Mouse (Mus musculus): ENCODE results near the gene Fen1. TPM values are rescaled to one million over a fixed set of nuclear protein-coding genes. Genes with fewer than 3 reads are reported as not detected.

The Fen1 gene
- polyA plus RNA-seq, 1 experiment from 2014 or later: 95.6 TPM

DNA sequence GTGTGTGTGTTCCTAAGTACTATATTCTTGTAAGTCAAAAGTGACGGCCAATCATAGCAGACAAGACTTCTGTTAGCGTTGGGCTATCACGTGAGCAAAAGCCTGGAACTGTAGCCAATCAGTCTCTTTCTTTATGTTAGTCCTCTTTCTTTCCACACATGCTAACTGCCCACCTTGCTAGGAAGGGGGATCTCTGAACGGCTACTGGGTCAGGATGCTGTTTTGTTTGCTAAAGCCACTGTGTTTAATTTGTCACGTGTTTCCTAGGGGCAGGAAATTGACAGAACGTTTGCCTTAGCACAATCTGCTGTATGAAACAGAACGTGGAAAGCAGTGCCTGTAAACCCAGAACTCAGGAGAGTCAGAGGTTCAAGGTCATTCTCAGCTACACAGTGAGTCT lies 21.8 kb downstream of the Fen1 start:
- no peaks in the 10 kb centered on the region for H3K27me3 ChIP-seq (replicated peaks; ENCODE audit: control insufficient read depth, insufficient read depth, low read length)
- WGBS: 31% methylated on average over 7 of the region's 7 CpGs
- H3K27ac ChIP-seq (ENCODE audit: low read depth): peak overlapping the region; percentile 94; the same call in 1 of the 2 replicates
- H3K4me2 ChIP-seq (ENCODE audit: low read length): peak overlapping the region; percentile 69
- peak overlapping the region; percentile 86 for H3K4me3 ChIP-seq (ENCODE audit: low read depth, low read length)
- no peak for DNase-seq (ENCODE audit: low spot score)
- ATAC-seq (replicated peaks; ENCODE audit: low FRiP score, low TSS enrichment, low read depth): no peak
- H3K36me3 ChIP-seq (ENCODE audit: control insufficient read depth, insufficient read depth, low read length): peaks cover 24% of the 10 kb centered on the region
- H3K9me3 ChIP-seq (ENCODE audit: control insufficient read depth, low read length): no peaks in the 10 kb centered on the region
- H3K9ac ChIP-seq (ENCODE audit: low read length): no peak overlapping the region
- H3K4me1 ChIP-seq (replicated peaks; ENCODE audit: control insufficient read depth, insufficient read depth, low read length): peaks cover 11% of the 10 kb centered on the region

DNA sequence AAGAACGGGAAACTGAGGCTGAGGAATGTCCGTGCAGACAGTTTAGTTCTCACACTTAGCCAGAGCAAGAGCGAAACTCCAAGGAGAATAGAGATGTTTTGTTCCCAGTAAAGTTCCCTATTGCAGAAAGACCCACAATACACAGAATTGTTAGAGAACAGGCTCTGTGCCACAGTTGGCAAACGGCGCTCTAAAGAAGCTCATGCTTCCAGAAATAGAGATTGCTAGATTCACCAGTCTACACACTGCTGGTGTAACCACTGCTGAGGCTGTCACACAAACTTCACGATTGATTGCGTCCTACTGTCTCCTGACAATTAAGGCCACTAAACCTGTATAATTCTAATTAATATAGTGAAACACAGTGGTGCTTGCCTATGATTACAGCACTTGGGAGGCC lies 22.7 kb downstream of the Fen1 start:
- Histone ChIP-seq H3K27ac (ENCODE audit: low read depth) (no peak overlapping the region), H3K36me3 (ENCODE audit: control insufficient read depth, insufficient read depth, low read length) (peaks cover 15% of the 10 kb centered on the region), H3K9ac (ENCODE audit: low read length) (no peak overlapping the region), H3K4me3 (ENCODE audit: low read depth, low read length) (no peak overlapping the region), H3K27me3 (replicated peaks; ENCODE audit: control insufficient read depth, insufficient read depth, low read length) (no peaks in the 10 kb centered on the region), H3K4me1 (replicated peaks; ENCODE audit: control insufficient read depth, insufficient read depth, low read length) (peaks cover 11% of the 10 kb centered on the region), H3K9me3 (ENCODE audit: control insufficient read depth, low read length) (no peaks in the 10 kb centered on the region), H3K4me2 (ENCODE audit: low read length) (no peak overlapping the region)
- ATAC-seq (replicated peaks; ENCODE audit: low FRiP score, low TSS enrichment, low read depth) (no peak), DNase-seq (ENCODE audit: low spot score) (no peak)
- 91% methylated on average over 7 of the region's 7 CpGs for WGBS

- Histone ChIP-seq H3K27me3 (replicated peaks; ENCODE audit: control insufficient read depth, insufficient read depth, low read length) (no peaks in the 10 kb centered on the region), H3K4me2 (ENCODE audit: low read length) (no peak overlapping the region), H3K9me3 (ENCODE audit: control insufficient read depth, low read length) (no peaks in the 10 kb centered on the region), H3K9ac (ENCODE audit: low read length) (no peak overlapping the region), H3K4me1 (replicated peaks; ENCODE audit: control insufficient read depth, insufficient read depth, low read length) (no peaks in the 10 kb centered on the region), H3K36me3 (ENCODE audit: control insufficient read depth, insufficient read depth, low read length) (no peaks in the 10 kb centered on the region), H3K27ac (ENCODE audit: low read depth) (no peak overlapping the region), H3K4me3 (ENCODE audit: low read depth, low read length) (no peak overlapping the region)
- 44% methylated on average over 7 of the region's 7 CpGs for WGBS
- no peak for DNase-seq (ENCODE audit: low spot score)
- no peak for ATAC-seq (replicated peaks; ENCODE audit: low FRiP score, low TSS enrichment, low read depth)
Measured at GRCm38 (mm10) chr19:10176941-10177372, 27.0 kb downstream of the Fen1 start.

DNA sequence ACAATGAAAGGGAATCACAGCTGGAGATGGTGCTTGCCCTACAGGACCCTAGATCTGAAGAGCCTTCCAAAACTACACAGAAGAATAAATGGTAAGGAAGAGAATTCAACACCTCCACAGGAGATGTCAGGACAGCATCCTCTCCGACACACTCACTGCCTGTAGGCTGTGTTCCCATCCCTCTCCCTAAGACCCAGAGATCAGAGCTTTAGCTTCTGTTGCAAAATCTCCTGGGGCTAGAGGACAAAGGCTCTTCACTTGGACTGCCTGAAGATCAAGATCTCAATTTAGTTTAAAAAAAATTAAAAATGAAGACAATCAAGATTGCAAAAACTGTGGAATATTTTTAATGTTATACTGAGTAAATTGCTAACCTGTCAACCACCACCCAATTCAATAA lies 27.5 kb downstream of the Fen1 start:
- Histone ChIP-seq H3K4me1 (replicated peaks; ENCODE audit: control insufficient read depth, insufficient read depth, low read length) (no peaks in the 10 kb centered on the region), H3K9me3 (ENCODE audit: control insufficient read depth, low read length) (no peaks in the 10 kb centered on the region), H3K4me3 (ENCODE audit: low read depth, low read length) (no peak overlapping the region), H3K27me3 (replicated peaks; ENCODE audit: control insufficient read depth, insufficient read depth, low read length) (no peaks in the 10 kb centered on the region), H3K36me3 (ENCODE audit: control insufficient read depth, insufficient read depth, low read length) (no peaks in the 10 kb centered on the region), H3K9ac (ENCODE audit: low read length) (no peak overlapping the region), H3K27ac (ENCODE audit: low read depth) (no peak overlapping the region), H3K4me2 (ENCODE audit: low read length) (no peak overlapping the region)
- DNase-seq (ENCODE audit: low spot score) (peak; percentile 33), ATAC-seq (replicated peaks; ENCODE audit: low FRiP score, low TSS enrichment, low read depth) (no peak)
- WGBS: 79% methylated on average over 1 of the region's 1 CpGs

DNA sequence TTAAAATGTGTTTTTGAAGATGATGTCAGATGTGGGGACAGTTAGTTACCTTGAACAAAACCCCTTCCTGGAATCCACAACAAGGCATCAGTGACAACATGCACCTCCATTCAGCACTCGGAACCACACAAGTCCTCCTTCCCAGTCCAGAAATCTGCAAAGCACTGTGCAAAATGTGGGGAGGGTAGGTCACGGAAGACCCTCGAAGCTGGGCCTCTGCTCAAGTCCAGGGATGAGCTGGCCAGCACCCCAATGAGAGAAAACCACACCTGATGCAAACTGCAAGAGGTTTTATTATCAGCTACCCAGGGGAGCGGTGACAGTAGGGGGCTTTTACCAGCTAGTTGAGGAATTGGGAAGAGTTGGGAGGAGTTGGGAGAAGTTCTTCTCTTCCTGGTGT lies 29.0 kb downstream of the Fen1 start:
- Histone ChIP-seq H3K4me3 (ENCODE audit: low read depth, low read length) (no peak overlapping the region), H3K4me2 (ENCODE audit: low read length) (no peak overlapping the region), H3K27me3 (replicated peaks; ENCODE audit: control insufficient read depth, insufficient read depth, low read length) (no peaks in the 10 kb centered on the region), H3K36me3 (ENCODE audit: control insufficient read depth, insufficient read depth, low read length) (no peaks in the 10 kb centered on the region), H3K9me3 (ENCODE audit: control insufficient read depth, low read length) (no peaks in the 10 kb centered on the region), H3K9ac (ENCODE audit: low read length) (no peak overlapping the region), H3K27ac (ENCODE audit: low read depth) (no peak overlapping the region), H3K4me1 (replicated peaks; ENCODE audit: control insufficient read depth, insufficient read depth, low read length) (no peaks in the 10 kb centered on the region)
- WGBS: 66% methylated on average over 4 of the region's 4 CpGs
- ATAC-seq (replicated peaks; ENCODE audit: low FRiP score, low TSS enrichment, low read depth) (no peak), DNase-seq (ENCODE audit: low spot score) (no peak)

DNA sequence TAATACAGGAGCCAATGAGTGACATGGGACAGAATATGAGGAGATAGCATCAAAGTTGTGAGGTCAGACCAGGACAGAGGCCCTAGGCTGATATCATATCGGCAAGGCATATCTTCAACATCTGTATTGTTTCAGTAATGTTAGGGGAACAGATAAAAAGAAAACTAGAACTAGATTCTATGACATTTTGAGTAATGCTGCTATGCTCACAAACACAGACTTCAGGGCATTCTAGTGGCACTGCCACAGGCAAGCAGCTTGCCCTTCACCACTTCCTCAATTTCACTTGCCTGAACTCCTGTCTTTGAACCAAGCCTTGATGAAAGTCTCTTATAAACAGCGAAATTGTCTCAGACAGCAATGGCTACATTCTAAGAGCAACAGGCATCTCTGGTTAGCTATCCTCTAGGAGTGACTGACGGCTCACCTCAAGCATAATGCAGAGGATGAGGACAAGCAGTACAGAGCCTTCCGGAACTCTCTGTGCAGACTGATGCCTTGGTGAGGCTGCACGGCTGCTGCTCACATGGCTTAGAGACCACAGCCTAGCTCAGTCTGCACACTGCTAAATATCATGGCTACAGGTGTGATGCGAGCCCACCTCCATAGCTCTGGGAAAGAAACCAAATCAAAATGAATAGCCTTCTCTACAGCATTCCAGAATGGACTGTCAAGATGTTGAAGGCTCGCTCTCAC lies 30.0 kb downstream of the Fen1 start:
- H3K27me3 ChIP-seq (replicated peaks; ENCODE audit: control insufficient read depth, insufficient read depth, low read length): no peaks in the 10 kb centered on the region
- no peak for ATAC-seq (replicated peaks; ENCODE audit: low FRiP score, low TSS enrichment, low read depth)
- H3K36me3 ChIP-seq (ENCODE audit: control insufficient read depth, insufficient read depth, low read length): no peaks in the 10 kb centered on the region
- H3K27ac ChIP-seq (ENCODE audit: low read depth): no peak overlapping the region
- DNase-seq (ENCODE audit: low spot score): peak; percentile 15
- no peak overlapping the region for H3K9ac ChIP-seq (ENCODE audit: low read length)
- H3K9me3 ChIP-seq (ENCODE audit: control insufficient read depth, low read length): no peaks in the 10 kb centered on the region
- H3K4me3 ChIP-seq (ENCODE audit: low read depth, low read length): no peak overlapping the region
- H3K4me2 ChIP-seq (ENCODE audit: low read length): no peak overlapping the region
- H3K4me1 ChIP-seq (replicated peaks; ENCODE audit: control insufficient read depth, insufficient read depth, low read length): no peaks in the 10 kb centered on the region
- WGBS: 87% methylated on average over 7 of the region's 7 CpGs

GRCm38 (mm10) chr19:10173116-10173718 lies 30.8 kb downstream of the Fen1 start:
- Histone ChIP-seq H3K4me2 (ENCODE audit: low read length) (no peak overlapping the region), H3K36me3 (ENCODE audit: control insufficient read depth, insufficient read depth, low read length) (no peaks in the 10 kb centered on the region), H3K4me3 (ENCODE audit: low read depth, low read length) (no peak overlapping the region), H3K27ac (ENCODE audit: low read depth) (no peak overlapping the region), H3K9ac (ENCODE audit: low read length) (no peak overlapping the region), H3K27me3 (replicated peaks; ENCODE audit: control insufficient read depth, insufficient read depth, low read length) (no peaks in the 10 kb centered on the region), H3K9me3 (ENCODE audit: control insufficient read depth, low read length) (no peaks in the 10 kb centered on the region), H3K4me1 (replicated peaks; ENCODE audit: control insufficient read depth, insufficient read depth, low read length) (no peaks in the 10 kb centered on the region)
- DNase-seq (ENCODE audit: low spot score) (peak; percentile 45), ATAC-seq (replicated peaks; ENCODE audit: low FRiP score, low TSS enrichment, low read depth) (no peak)
- WGBS: 79% methylated on average over 5 of the region's 5 CpGs

DNA sequence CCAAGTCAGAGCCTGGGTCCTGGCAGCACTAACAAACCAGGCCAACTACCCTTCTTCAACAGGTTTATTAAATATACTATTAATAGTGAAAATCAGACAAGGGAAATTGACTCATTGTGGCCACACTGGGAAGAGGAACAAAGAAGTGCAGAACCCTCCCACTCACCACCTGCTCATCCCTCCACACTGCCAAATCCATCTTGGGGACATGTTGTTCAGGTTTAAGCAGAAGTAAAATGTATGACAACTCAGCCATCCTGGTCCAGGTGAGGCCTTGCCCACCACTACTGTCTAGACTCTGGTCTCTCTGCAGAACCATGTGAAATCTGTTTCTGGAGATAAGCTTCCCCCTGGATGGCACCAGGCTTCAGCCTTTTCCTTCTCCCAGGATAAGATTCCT lies 32.1 kb downstream of the Fen1 start:
- no peak overlapping the region for H3K9ac ChIP-seq (ENCODE audit: low read length)
- no peak overlapping the region for H3K4me2 ChIP-seq (ENCODE audit: low read length)
- no peak overlapping the region for H3K4me3 ChIP-seq (ENCODE audit: low read depth, low read length)
- no peaks in the 10 kb centered on the region for H3K4me1 ChIP-seq (replicated peaks; ENCODE audit: control insufficient read depth, insufficient read depth, low read length)
- H3K9me3 ChIP-seq (ENCODE audit: control insufficient read depth, low read length): no peaks in the 10 kb centered on the region
- DNase-seq (ENCODE audit: low spot score): no peak
- ATAC-seq (replicated peaks; ENCODE audit: low FRiP score, low TSS enrichment, low read depth): no peak
- no peaks in the 10 kb centered on the region for H3K27me3 ChIP-seq (replicated peaks; ENCODE audit: control insufficient read depth, insufficient read depth, low read length)
- H3K36me3 ChIP-seq (ENCODE audit: control insufficient read depth, insufficient read depth, low read length): no peaks in the 10 kb centered on the region
- no peak overlapping the region for H3K27ac ChIP-seq (ENCODE audit: low read depth)

- no peak for DNase-seq (ENCODE audit: low spot score)
- H3K27me3 ChIP-seq (replicated peaks; ENCODE audit: control insufficient read depth, insufficient read depth, low read length): no peaks in the 10 kb centered on the region
- no peak for ATAC-seq (replicated peaks; ENCODE audit: low FRiP score, low TSS enrichment, low read depth)
- no peaks in the 10 kb centered on the region for H3K36me3 ChIP-seq (ENCODE audit: control insufficient read depth, insufficient read depth, low read length)
- H3K9ac ChIP-seq (ENCODE audit: low read length): no peak overlapping the region
- WGBS: 81% methylated on average over 7 of the region's 7 CpGs
- no peaks in the 10 kb centered on the region for H3K9me3 ChIP-seq (ENCODE audit: control insufficient read depth, low read length)
- no peak overlapping the region for H3K4me3 ChIP-seq (ENCODE audit: low read depth, low read length)
- no peaks in the 10 kb centered on the region for H3K4me1 ChIP-seq (replicated peaks; ENCODE audit: control insufficient read depth, insufficient read depth, low read length)
- no peak overlapping the region for H3K27ac ChIP-seq (ENCODE audit: low read depth)
- no peak overlapping the region for H3K4me2 ChIP-seq (ENCODE audit: low read length)
Measured at GRCm38 (mm10) chr19:10171359-10171758, 32.6 kb downstream of the Fen1 start.
